Mouse (Mus musculus): ENCODE measurements at regions not wholly inside any gene's neighbourhood (a gene's known extent, or its start where the extent isn't known, plus 50 kb on each side); places are given as distances from the start of the nearest gene placed in this dataset.

- intact Hi-C loops (cut with DNase I; ENCODE audit: low total_unique reads), result no loop called here
Observed at GRCm38 (mm10) chr8:116071497-116071896, 363.9 kb upstream of the Maf start.

GRCm38 (mm10) chr8:116069538-116069937 lies 361.9 kb upstream of the Maf start:
- DNase-seq, result no peak
- intact Hi-C loops (cut with DNase I; ENCODE audit: low total_unique reads), result no loop called here

More at GRCm38 (mm10) chr8:116071497-116071896, 363.9 kb upstream of the Maf start:
- DNase-seq, result no peak

GRCm38 (mm10) chr8:116067978-116068375 lies 360.4 kb upstream of the Maf start:
- intact Hi-C loops (cut with DNase I; ENCODE audit: low total_unique reads), result no loop called here
- DNase-seq, result no peak

- intact Hi-C loops (cut with DNase I; ENCODE audit: low total_unique reads), result no loop called here
- DNase-seq, result no peak
Observed at GRCm38 (mm10) chr8:116067182-116067977, 359.8 kb upstream of the Maf start.

- intact Hi-C loops (cut with DNase I; ENCODE audit: low total_unique reads), result no loop called here
- DNase-seq, result no peak
Observed at GRCm38 (mm10) chr8:116065871-116066270, 358.3 kb upstream of the Maf start.

GRCm38 (mm10) chr8:116065327-116065726 lies 357.7 kb upstream of the Maf start:
- intact Hi-C loops (cut with DNase I; ENCODE audit: low total_unique reads), result no loop called here
- no peak for DNase-seq

- DNase-seq, result no peak
- intact Hi-C loops (cut with DNase I; ENCODE audit: low total_unique reads), result no loop called here
Observed at GRCm38 (mm10) chr8:116064562-116064961, 357.0 kb upstream of the Maf start.

- DNase-seq, result no peak
- intact Hi-C loops (cut with DNase I; ENCODE audit: low total_unique reads), result no loop called here
Observed at GRCm38 (mm10) chr8:116063541-116063940, 355.9 kb upstream of the Maf start.

- no peak for DNase-seq
Observed at GRCm38 (mm10) chr8:116053483-116053882, 345.9 kb upstream of the Maf start.

GRCm38 (mm10) chr8:116053043-116053442 lies 345.4 kb upstream of the Maf start:
- intact Hi-C loops (cut with DNase I; ENCODE audit: low total_unique reads), result no loop called here
- DNase-seq, result no peak

More at GRCm38 (mm10) chr8:116053483-116053882, 345.9 kb upstream of the Maf start:
- intact Hi-C loops (cut with DNase I; ENCODE audit: low total_unique reads), result no loop called here

GRCm38 (mm10) chr8:116048480-116048879 lies 340.9 kb upstream of the Maf start:
- no peak for DNase-seq
- intact Hi-C loops (cut with DNase I; ENCODE audit: low total_unique reads), result no loop called here

- no peak for DNase-seq
- intact Hi-C loops (cut with DNase I; ENCODE audit: low total_unique reads), result no loop called here
Observed at GRCm38 (mm10) chr8:116046859-116047258, 339.3 kb upstream of the Maf start.

GRCm38 (mm10) chr8:116045526-116045925 lies 337.9 kb upstream of the Maf start:
- intact Hi-C loops (cut with DNase I; ENCODE audit: low total_unique reads), result no loop called here
- no peak for DNase-seq

- intact Hi-C loops (cut with DNase I; ENCODE audit: low total_unique reads), result no loop called here
- DNase-seq, result no peak
Observed at GRCm38 (mm10) chr8:116043381-116043780, 335.8 kb upstream of the Maf start.

- no peak for DNase-seq
- intact Hi-C loops (cut with DNase I; ENCODE audit: low total_unique reads), result no loop called here
Observed at GRCm38 (mm10) chr8:116030966-116031365, 323.4 kb upstream of the Maf start.

GRCm38 (mm10) chr8:116025321-116025720 lies 317.7 kb upstream of the Maf start:
- DNase-seq, result no peak
- intact Hi-C loops (cut with DNase I; ENCODE audit: low total_unique reads), result no loop called here

- intact Hi-C loops (cut with DNase I; ENCODE audit: low total_unique reads), result no loop called here
- no peak for DNase-seq
Observed at GRCm38 (mm10) chr8:116024811-116025210, 317.2 kb upstream of the Maf start.

- intact Hi-C loops (cut with DNase I; ENCODE audit: low total_unique reads), result no loop called here
- no peak for DNase-seq
Observed at GRCm38 (mm10) chr8:116021691-116022090, 314.1 kb upstream of the Maf start.

- no peak for DNase-seq
- intact Hi-C loops (cut with DNase I; ENCODE audit: low total_unique reads), result no loop called here
Observed at GRCm38 (mm10) chr8:115995320-115995719, 287.7 kb upstream of the Maf start.

GRCm38 (mm10) chr8:115991989-115992388 lies 284.4 kb upstream of the Maf start:
- intact Hi-C loops (cut with DNase I; ENCODE audit: low total_unique reads), result no loop called here
- DNase-seq, result no peak

- DNase-seq, result no peak
- intact Hi-C loops (cut with DNase I; ENCODE audit: low total_unique reads), result no loop called here
Observed at GRCm38 (mm10) chr8:115983397-115983796, 275.8 kb upstream of the Maf start.

- intact Hi-C loops (cut with DNase I; ENCODE audit: low total_unique reads), result no loop called here
- DNase-seq, result no peak
Observed at GRCm38 (mm10) chr8:115982326-115982725, 274.7 kb upstream of the Maf start.
